Comparison of ENCODE assay signal across 17 mouse cellular contexts in the genomic region with DNA sequence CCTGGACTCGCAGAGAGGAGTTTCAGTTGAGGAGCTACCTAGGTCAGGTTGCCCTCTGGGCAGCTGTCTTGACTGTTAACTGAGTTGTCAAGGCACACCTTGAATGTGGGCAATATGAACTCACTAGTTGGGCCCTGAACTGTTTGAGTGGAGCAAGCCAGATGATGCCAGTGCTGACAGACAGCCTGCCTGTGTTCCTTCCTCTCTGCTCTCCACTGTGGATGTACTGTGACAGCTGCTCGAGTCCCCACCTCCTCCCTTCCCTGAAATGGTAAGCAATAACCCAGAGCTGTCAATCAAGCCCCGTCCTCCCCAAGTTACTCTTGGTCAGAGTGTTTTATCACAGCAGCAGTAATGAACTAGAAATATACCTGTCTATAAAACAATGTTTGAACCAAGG. TPM values are rescaled to one million over a fixed set of nuclear protein-coding genes. Genes with fewer than 3 reads are reported as not detected.
"Had no signal": no experiment of that assay in that cellular context is flagged by ENCODE, and none has a peak within 500 bp of the region (broad histone marks: within the 10 kb centered on the region; RNA-seq: fewer than 3 reads in every experiment).

No protein-coding gene starts in this region.

- ATAC-seq: liver, postnatal 0 days; lung, postnatal 0 days; midbrain, embryonic 13.5 days; midbrain, embryonic 15.5 days had no signal

- H3K4me3 ChIP-seq: lung, embryonic 15.5 days; megakaryocyte, embryonic 14.5 days; midbrain, embryonic 13.5 days; midbrain, embryonic 15.5 days; neural tube, embryonic 12.5 days had no signal

- H3K9ac ChIP-seq: liver, postnatal 0 days; lung, embryonic 15.5 days; midbrain, embryonic 13.5 days; midbrain, embryonic 15.5 days; neural tube, embryonic 12.5 days had no signal

- H3K4me1 ChIP-seq: lung, embryonic 15.5 days; neural tube, embryonic 12.5 days had no signal

- H3K9me3 ChIP-seq: lung, embryonic 15.5 days; megakaryocyte, embryonic 14.5 days; midbrain, embryonic 13.5 days; midbrain, embryonic 15.5 days; neural tube, embryonic 12.5 days had no signal

- H3K27ac ChIP-seq: lung, embryonic 15.5 days; macrophage; midbrain, embryonic 13.5 days; midbrain, embryonic 15.5 days; neural tube, embryonic 12.5 days had no signal

- H3K27me3 ChIP-seq: lung, embryonic 15.5 days; midbrain, embryonic 13.5 days; midbrain, embryonic 15.5 days; neural tube, embryonic 12.5 days had no signal

- H3K4me2 ChIP-seq: lung, embryonic 15.5 days; midbrain, embryonic 11.5 days; midbrain, embryonic 13.5 days; midbrain, embryonic 15.5 days; neural tube, embryonic 12.5 days had no signal

- DNase-seq: liver, postnatal 0 days; lung, adult 2 months; lung, postnatal 14 days; lung, postnatal 36 days; right cerebral cortex, postnatal 14 days; spleen, adult 18-20 months; thymus, adult 18-20 months; thymus, postnatal 14 days; thymus, postnatal 36 days had no signal

- H3K36me3 ChIP-seq: lung, embryonic 15.5 days had no signal

RNA-seq across cellular contexts. Expression of gene Actn3, which starts 22.2 kb away (rescaled TPM):
- polyA plus RNA-seq: macrophage had no signal
